ENCODE assay signal across 8 mouse cellular contexts in genomic region chr11:84818085-84818960, GRCm38 (mm10). TPM values are rescaled to one million over a fixed set of nuclear protein-coding genes. Genes with fewer than 3 reads are reported as not detected.
DNase-seq lines count a peak whose midpoint lies in the region; ATAC-seq lines count a peak whose summit lies in the region.

No protein-coding gene starts in this region.

- no peaks in the 10 kb centered on the region for H3K9me3 ChIP-seq in heart, embryonic 15.5 days (replicated peaks)
- H3K9me3 ChIP-seq in liver, embryonic 15.5 days (replicated peaks) = no peaks in the 10 kb centered on the region
- H3K9me3 ChIP-seq in neural tube, embryonic 11.5 days (ENCODE audit: control insufficient read depth, low read length) = no peaks in the 10 kb centered on the region
- no peaks in the 10 kb centered on the region for H3K9me3 ChIP-seq in stomach, embryonic 16.5 days (replicated peaks; ENCODE audit: control insufficient read depth, low read length)

- H3K27ac ChIP-seq in brown adipose tissue, adult 24 weeks (replicated peaks; ENCODE audit: low read depth, low read length) = peak overlapping the region; percentile 68
- H3K27ac ChIP-seq in heart, embryonic 15.5 days = peak overlapping the region; percentile 94
- peak overlapping the region; percentile 99 for H3K27ac ChIP-seq in liver, embryonic 15.5 days (replicated peaks)
- H3K27ac ChIP-seq in neural tube, embryonic 11.5 days (ENCODE audit: low read depth, low read length) = peak overlapping the region; percentile 60; the same call in 1 of the 2 replicates
- H3K27ac ChIP-seq in stomach, embryonic 16.5 days (ENCODE audit: low read length) = peak overlapping the region; percentile 84

- H3K4me2 ChIP-seq in heart, embryonic 15.5 days = peak overlapping the region; percentile 96
- peak overlapping the region; percentile 98 for H3K4me2 ChIP-seq in liver, embryonic 15.5 days
- peak overlapping the region; percentile 99 for H3K4me2 ChIP-seq in neural tube, embryonic 11.5 days (ENCODE audit: low read depth)
- H3K4me2 ChIP-seq in stomach, embryonic 16.5 days (ENCODE audit: low read depth, low read length) = peak overlapping the region; percentile 87

- peak; percentile 86 to 89 for DNase-seq in kidney, postnatal 25 days
- peak; percentile 73 for DNase-seq in neural tube, embryonic 11.5 days (ENCODE audit: low spot score)

- peak overlapping the region; percentile 82 for H3K9ac ChIP-seq in heart, embryonic 15.5 days
- H3K9ac ChIP-seq in liver, embryonic 15.5 days = peak overlapping the region; percentile 91
- peak overlapping the region; percentile 72 for H3K9ac ChIP-seq in neural tube, embryonic 11.5 days (ENCODE audit: low read length)
- peak overlapping the region; percentile 80 for H3K9ac ChIP-seq in stomach, embryonic 16.5 days (ENCODE audit: low read length)

- peak overlapping the region; percentile 76 for H3K4me3 ChIP-seq in brown adipose tissue, adult 24 weeks (ENCODE audit: insufficient read depth, low read depth, low read length)
- peak overlapping the region; percentile 82 for H3K4me3 ChIP-seq in heart, embryonic 15.5 days
- peak overlapping the region; percentile 74 for H3K4me3 ChIP-seq in liver, embryonic 15.5 days (replicated peaks)
- peak overlapping the region; percentile 74 for H3K4me3 ChIP-seq in neural tube, embryonic 11.5 days (ENCODE audit: low read depth, low read length)
- H3K4me3 ChIP-seq in stomach, embryonic 16.5 days (replicated peaks; ENCODE audit: low read length) = peak overlapping the region; percentile 64

- H3K4me1 ChIP-seq in brown adipose tissue, adult 24 weeks (ENCODE audit: control insufficient read depth, insufficient read depth, insufficient read length, low read length) = 0 out of 2 replicates have a peak, but pooled peaks cover 2% of the 10 kb centered on the region
- H3K4me1 ChIP-seq in heart, embryonic 15.5 days (replicated peaks) = peaks cover 40% of the 10 kb centered on the region
- H3K4me1 ChIP-seq in liver, embryonic 15.5 days (replicated peaks) = peaks cover 66% of the 10 kb centered on the region
- H3K4me1 ChIP-seq in neural tube, embryonic 11.5 days (ENCODE audit: control insufficient read depth, insufficient read depth, low read length) = no peaks in the 10 kb centered on the region
- peaks cover 12% of the 10 kb centered on the region for H3K4me1 ChIP-seq in stomach, embryonic 16.5 days (ENCODE audit: control insufficient read depth, insufficient read depth, low read length)

- ATAC-seq in CD4-positive, CD25-positive, alpha-beta regulatory T cell, adult 4 months = peak; percentile 80
- peak; percentile 56 for ATAC-seq in erythroid progenitor cell, adult 5-6 weeks (replicated peaks; ENCODE audit: low FRiP score, poor library complexity, severe bottlenecking)
- ATAC-seq in heart, embryonic 15.5 days (replicated peaks; ENCODE audit: insufficient number of reproducible peaks, insufficient read depth, low FRiP score, low read depth) = peak; percentile 69
- ATAC-seq in liver, embryonic 15.5 days (ENCODE audit: insufficient read depth) = peak; percentile 45
- peak; percentile 48 for ATAC-seq in neural tube, embryonic 11.5 days (ENCODE audit: insufficient read depth, low FRiP score, low TSS enrichment)
- peak; percentile 84 for ATAC-seq in stomach, embryonic 16.5 days (ENCODE audit: insufficient read depth, low FRiP score)

- H3K27me3 ChIP-seq in heart, embryonic 15.5 days = no peaks in the 10 kb centered on the region
- no peaks in the 10 kb centered on the region for H3K27me3 ChIP-seq in liver, embryonic 15.5 days
- H3K27me3 ChIP-seq in neural tube, embryonic 11.5 days (ENCODE audit: control insufficient read depth, insufficient read depth, low read length) = no peaks in the 10 kb centered on the region
- H3K27me3 ChIP-seq in stomach, embryonic 16.5 days (ENCODE audit: control insufficient read depth, insufficient read depth, low read length) = no peaks in the 10 kb centered on the region

- H3K36me3 ChIP-seq in heart, embryonic 15.5 days = peaks cover 14% of the 10 kb centered on the region
- H3K36me3 ChIP-seq in liver, embryonic 15.5 days (replicated peaks) = peaks cover 74% of the 10 kb centered on the region
- no peaks in the 10 kb centered on the region for H3K36me3 ChIP-seq in neural tube, embryonic 11.5 days (ENCODE audit: control insufficient read depth, insufficient read depth, low read length)
- no peaks in the 10 kb centered on the region for H3K36me3 ChIP-seq in stomach, embryonic 16.5 days (ENCODE audit: control insufficient read depth, insufficient read depth, low read length)

- under 1% methylated on average over 39 of the region's 39 CpGs for WGBS in heart, embryonic 15.5 days
- under 1% methylated on average over 39 of the region's 39 CpGs for WGBS in liver, embryonic 15.5 days (ENCODE audit: insufficient replicate concordance)
- under 1% methylated on average over 39 of the region's 39 CpGs for WGBS in neural tube, embryonic 11.5 days
- WGBS in stomach, embryonic 16.5 days = under 1% methylated on average over 39 of the region's 39 CpGs

RNA-seq across cellular contexts. Expression of gene Mrm1, which starts 1.0 kb away (rescaled TPM):
- 10 to 100 TPM in 1 of 2 experiments, 1 to 10 TPM in 1; 6.8 to 12.1 TPM for polyA plus RNA-seq in CD4-positive, CD25-positive, alpha-beta regulatory T cell, adult 4 months (2017; shearing (Covaris generic))
- polyA plus RNA-seq in brown adipose tissue, adult 24 weeks (2012; ENCODE audit: insufficient read depth, insufficient read length, missing spikeins) = 6.9 and 9.6 TPM in 2 replicates
- 65.4 and 66.0 TPM in 2 replicates for total RNA-seq in erythroid progenitor cell, adult 5-6 weeks (2015; ENCODE audit: low replicate concordance)
- 27.2 and 42.7 TPM in 2 replicates for total RNA-seq in erythroid progenitor cell, adult 5-6 weeks (2017; ENCODE audit: low replicate concordance)
- 19.7 and 22.5 TPM in 2 replicates for polyA plus RNA-seq in heart, embryonic 15.5 days (2015; fragmentation: Nextera tagmentation; extraction: Ambion mirVana)
- 13.5 and 16.7 TPM in 2 replicates for polyA plus RNA-seq in liver, embryonic 15.5 days (2015; fragmentation: Nextera tagmentation; extraction: Ambion mirVana)
- polyA plus RNA-seq in neural tube, embryonic 11.5 days (2014; fragmentation: Nextera tagmentation; extraction: Ambion mirVana) = 11.0 and 14.0 TPM in 2 replicates
- 12.1 and 13.2 TPM in 2 replicates for polyA plus RNA-seq in stomach, embryonic 16.5 days (2015; fragmentation: Nextera tagmentation; extraction: Ambion mirVana)

RNA-seq across cellular contexts. Expression of gene Dhrs11, which starts 10.5 kb away (rescaled TPM):
- 10 to 100 TPM in 1 of 2 experiments, 1 to 10 TPM in 1; 8.3 to 10.9 TPM for polyA plus RNA-seq in CD4-positive, CD25-positive, alpha-beta regulatory T cell, adult 4 months (2017; shearing (Covaris generic))
- polyA plus RNA-seq in brown adipose tissue, adult 24 weeks (2012; ENCODE audit: insufficient read depth, insufficient read length, missing spikeins) = 18.6 and 22.3 TPM in 2 replicates
- total RNA-seq in erythroid progenitor cell, adult 5-6 weeks (2015; ENCODE audit: low replicate concordance) = 865 and 926 TPM in 2 replicates
- total RNA-seq in erythroid progenitor cell, adult 5-6 weeks (2017; ENCODE audit: low replicate concordance) = 517 and 556 TPM in 2 replicates
- polyA plus RNA-seq in heart, embryonic 15.5 days (2015; fragmentation: Nextera tagmentation; extraction: Ambion mirVana) = 59.0 and 62.3 TPM in 2 replicates
- polyA plus RNA-seq in liver, embryonic 15.5 days (2015; fragmentation: Nextera tagmentation; extraction: Ambion mirVana) = 246 and 274 TPM in 2 replicates
- 11.6 and 13.8 TPM in 2 replicates for polyA plus RNA-seq in neural tube, embryonic 11.5 days (2014; fragmentation: Nextera tagmentation; extraction: Ambion mirVana)
- 25.5 and 29.5 TPM in 2 replicates for polyA plus RNA-seq in stomach, embryonic 16.5 days (2015; fragmentation: Nextera tagmentation; extraction: Ambion mirVana)

RNA-seq across cellular contexts. Expression of gene Ggnbp2, which starts 52.3 kb away (rescaled TPM):
- 100 to 1,000 TPM in 1 of 2 experiments, 10 to 100 TPM in 1; 85.3 to 138 TPM for polyA plus RNA-seq in CD4-positive, CD25-positive, alpha-beta regulatory T cell, adult 4 months (2017; shearing (Covaris generic))
- polyA plus RNA-seq in brown adipose tissue, adult 24 weeks (2012; ENCODE audit: insufficient read depth, insufficient read length, missing spikeins) = 60.0 and 66.9 TPM in 2 replicates
- 268 and 506 TPM in 2 replicates for total RNA-seq in erythroid progenitor cell, adult 5-6 weeks (2015; ENCODE audit: low replicate concordance)
- total RNA-seq in erythroid progenitor cell, adult 5-6 weeks (2017; ENCODE audit: low replicate concordance) = 686 and 829 TPM in 2 replicates
- polyA plus RNA-seq in heart, embryonic 15.5 days (2015; fragmentation: Nextera tagmentation; extraction: Ambion mirVana) = 47.2 and 53.1 TPM in 2 replicates
- 55.4 and 56.1 TPM in 2 replicates for polyA plus RNA-seq in liver, embryonic 15.5 days (2015; fragmentation: Nextera tagmentation; extraction: Ambion mirVana)
- polyA plus RNA-seq in neural tube, embryonic 11.5 days (2014; fragmentation: Nextera tagmentation; extraction: Ambion mirVana) = 71.1 and 73.7 TPM in 2 replicates
- polyA plus RNA-seq in stomach, embryonic 16.5 days (2015; fragmentation: Nextera tagmentation; extraction: Ambion mirVana) = 52.2 and 60.3 TPM in 2 replicates

Comparison
In these comparisons a context has a peak if more than half of its experiments do, and no peak if none do; other contexts are left out.
1. Peak in every context shown above with its lines: DNase-seq, ATAC-seq, H3K4me3 ChIP-seq and H3K27ac ChIP-seq.